Mouse (Mus musculus): Measurements from ENCODE around the gene Ppp1r12c. TPM values are rescaled to one million over a fixed set of nuclear protein-coding genes. Genes with fewer than 3 reads are reported as not detected.
A peak's percentile ranks its signal among the peaks of the same experiment; 100 is the strongest.

Gene Ppp1r12c
- polyA plus RNA-seq, 1 experiment from 2014 or later: 43.8 TPM

DNA sequence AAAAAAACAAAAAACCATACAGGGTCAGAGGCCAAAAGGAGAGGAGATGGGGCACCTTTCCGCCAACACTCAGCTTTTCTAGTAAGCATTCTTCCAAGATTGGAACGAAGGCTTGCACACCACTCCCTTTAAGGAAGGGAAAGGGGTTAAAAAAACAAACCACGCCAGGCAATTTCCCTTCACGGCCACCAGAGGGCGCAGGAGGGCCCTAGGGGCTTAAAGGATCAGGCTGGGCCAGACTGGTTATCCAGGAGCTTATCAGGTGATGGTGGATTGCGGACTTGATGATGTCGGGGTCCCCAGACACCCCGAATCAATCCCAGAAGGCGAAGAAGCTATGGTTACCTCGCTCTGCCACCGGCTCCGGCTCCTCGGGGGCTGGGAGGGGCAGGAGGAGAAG lies 11.8 kb upstream of the Ppp1r12c start:
- peak overlapping the region; percentile 63; the same call in 1 of the 2 replicates for H3K27ac ChIP-seq
- no peaks in the 10 kb centered on the region for H3K36me3 ChIP-seq
- no peak overlapping the region for H3K9ac ChIP-seq
- 29% methylated on average over 13 of the region's 13 CpGs for WGBS
- peak overlapping the region; percentile 25 for H3K4me3 ChIP-seq
- peak overlapping the region; percentile 31; the same call in 1 of the 2 replicates for H3K4me2 ChIP-seq (replicated peaks)
- H3K27me3 ChIP-seq: no peaks in the 10 kb centered on the region
- ATAC-seq (ENCODE audit: low FRiP score, low read depth): no peak
- H3K4me1 ChIP-seq: peaks cover 24% of the 10 kb centered on the region
- H3K9me3 ChIP-seq: no peaks in the 10 kb centered on the region

DNA sequence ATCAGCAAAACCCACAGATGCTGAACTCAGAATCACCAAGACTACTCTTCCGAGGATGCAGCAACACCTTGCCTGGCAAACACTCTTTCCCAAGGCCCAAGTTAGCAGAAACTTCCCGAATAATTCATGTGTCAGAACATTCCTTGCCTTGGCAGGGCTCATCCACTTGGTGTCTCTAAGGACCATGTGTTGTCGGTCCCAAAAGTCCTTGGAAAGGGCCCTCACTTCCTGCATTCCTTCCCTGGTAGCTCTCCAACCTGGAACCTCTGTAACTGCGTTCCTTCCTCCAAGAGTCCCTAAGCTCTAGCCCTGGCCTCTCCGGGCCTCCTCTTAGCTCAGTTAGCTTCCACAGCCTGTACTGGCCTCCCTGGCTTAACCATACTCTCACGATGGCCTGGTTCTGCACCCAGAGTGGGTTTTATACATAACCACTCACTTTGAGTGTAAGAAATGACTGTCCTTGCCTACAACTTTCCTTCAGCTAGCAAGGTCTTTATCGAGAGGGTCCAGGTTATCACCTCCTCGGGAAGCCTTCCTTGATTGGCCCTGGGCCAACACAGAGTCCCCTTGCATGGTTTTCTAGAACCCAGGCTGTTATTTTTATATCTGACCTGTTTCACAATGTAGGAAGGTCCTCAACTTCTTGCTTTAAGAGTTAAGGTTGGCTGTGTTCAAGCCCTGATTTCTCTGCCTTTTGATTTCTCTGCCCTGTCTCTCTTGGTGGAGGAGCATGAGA lies 10.2 kb upstream of the Ppp1r12c start:
- WGBS: 77% methylated on average over 8 of the region's 8 CpGs
- Histone ChIP-seq H3K4me3 (no peak overlapping the region), H3K27ac (no peak overlapping the region), H3K27me3 (no peaks in the 10 kb centered on the region), H3K4me1 (peaks cover 24% of the 10 kb centered on the region), H3K9ac (no peak overlapping the region), H3K9me3 (no peaks in the 10 kb centered on the region), H3K36me3 (no peaks in the 10 kb centered on the region), H3K4me2 (replicated peaks) (peak overlapping the region; percentile 16)
- no peak for ATAC-seq (ENCODE audit: low FRiP score, low read depth)

DNA sequence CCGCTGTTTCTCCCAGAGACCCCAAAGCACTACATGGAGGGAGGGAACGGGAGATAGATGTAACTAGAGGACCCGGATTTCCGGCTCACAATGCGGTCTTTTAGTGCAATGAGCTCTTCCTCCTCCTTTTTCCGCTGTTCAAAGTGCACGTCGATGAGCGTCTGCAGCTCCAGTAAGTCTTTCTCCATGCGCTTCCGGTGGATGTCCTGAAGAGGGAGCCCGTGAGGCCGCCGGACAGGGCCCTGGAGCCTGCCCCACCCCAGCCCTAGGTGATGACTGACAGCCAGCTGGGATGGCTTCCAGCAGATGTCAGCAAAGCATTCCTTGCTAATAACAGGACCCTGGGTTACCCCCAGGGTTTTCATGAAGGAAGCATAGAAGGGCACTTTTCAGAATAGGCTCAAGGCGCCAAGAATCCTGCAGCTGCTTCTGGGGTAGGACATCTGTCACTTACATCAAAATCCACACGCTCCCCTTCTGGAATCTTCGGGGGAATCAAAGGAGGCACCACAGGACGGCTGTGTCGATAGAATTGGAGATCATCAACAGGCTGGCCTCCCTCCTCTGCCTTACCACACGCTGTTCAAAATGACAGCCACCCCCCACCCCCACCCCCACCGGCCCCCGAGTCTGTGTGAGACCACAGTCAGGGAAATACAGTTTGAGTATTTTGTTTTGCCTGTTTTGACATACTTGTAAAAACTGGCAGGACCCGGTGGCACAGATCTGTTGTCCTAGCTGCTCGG lies 8.6 kb upstream of the Ppp1r12c start:
- peak overlapping the region; percentile 22; the same call in 1 of the 2 replicates for H3K27ac ChIP-seq
- H3K4me2 ChIP-seq (replicated peaks): peak overlapping the region; percentile 38
- H3K4me3 ChIP-seq: 0 out of 2 replicates have a peak overlapping the region, but pooled peaks have one; percentile 15

DNA sequence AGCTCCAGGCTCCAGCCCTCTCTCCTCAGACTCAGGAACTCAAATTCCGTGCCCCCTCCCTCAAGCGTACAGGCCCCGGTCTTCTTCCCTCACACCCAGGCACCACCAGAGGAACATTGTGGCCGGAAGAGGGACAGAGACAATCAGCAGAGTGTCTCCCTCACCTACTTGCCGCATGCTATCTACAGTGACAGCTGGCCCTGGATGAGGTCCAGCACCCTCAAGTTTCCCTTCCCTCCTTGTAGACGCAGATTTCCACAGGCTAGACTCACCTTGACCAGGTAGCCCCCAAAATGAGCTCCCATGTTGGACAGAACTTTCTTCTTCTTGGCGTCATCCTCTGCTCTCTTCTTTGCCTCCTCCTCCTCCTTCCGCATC lies 7.2 kb upstream of the Ppp1r12c start:
- Histone ChIP-seq H3K9me3 (no peaks in the 10 kb centered on the region), H3K27me3 (no peaks in the 10 kb centered on the region), H3K36me3 (no peaks in the 10 kb centered on the region), H3K9ac (no peak overlapping the region), H3K27ac (no peak overlapping the region), H3K4me3 (no peak overlapping the region), H3K4me2 (replicated peaks) (no peak overlapping the region), H3K4me1 (0 out of 2 replicates have a peak, but pooled peaks cover 7% of the 10 kb centered on the region)
- no peak for ATAC-seq (ENCODE audit: low FRiP score, low read depth)
- 90% methylated on average over 8 of the region's 8 CpGs for WGBS

More for the DNA sequence above, 8.6 kb upstream of the Ppp1r12c start:
- no peak overlapping the region for H3K9ac ChIP-seq
- WGBS: 13% methylated on average over 24 of the region's 24 CpGs
- ATAC-seq (ENCODE audit: low FRiP score, low read depth): peak; percentile 77
- no peaks in the 10 kb centered on the region for H3K9me3 ChIP-seq
- H3K36me3 ChIP-seq: no peaks in the 10 kb centered on the region
- peaks cover 17% of the 10 kb centered on the region; the same call in 1 of the 2 replicates for H3K4me1 ChIP-seq
- H3K27me3 ChIP-seq: no peaks in the 10 kb centered on the region

DNA sequence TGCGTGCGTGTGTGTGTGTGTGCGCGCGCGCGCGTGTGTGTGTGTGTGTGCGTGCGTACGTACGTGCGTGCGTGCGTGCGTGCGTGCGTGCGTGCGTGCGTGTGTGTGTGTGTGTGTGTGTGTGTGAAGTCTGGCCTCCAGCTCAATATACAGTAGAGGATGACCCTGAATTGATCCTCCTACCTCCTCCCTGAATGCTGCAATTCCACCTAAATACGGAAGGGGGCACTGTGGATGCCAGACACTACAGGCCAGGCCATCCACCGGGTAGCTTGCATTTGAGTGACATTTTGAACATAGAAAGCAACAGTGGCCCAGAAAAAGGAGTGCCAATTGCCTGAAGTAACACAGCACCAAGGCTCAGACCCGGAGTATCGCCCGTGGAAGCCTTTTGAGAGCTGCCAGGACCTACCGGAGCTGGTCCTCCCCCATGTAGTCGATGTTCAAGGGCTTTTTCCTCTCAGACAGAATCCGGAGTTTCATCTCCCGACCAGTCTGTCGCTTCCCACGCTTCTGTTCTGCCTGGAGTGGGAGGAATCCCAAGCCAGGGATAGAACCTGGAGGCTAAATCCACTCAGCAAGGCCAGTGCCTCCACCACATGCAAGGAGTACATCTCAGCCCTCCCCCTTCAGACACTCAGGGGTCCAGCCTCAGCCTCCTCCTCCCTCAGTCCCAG lies 6.7 kb upstream of the Ppp1r12c start:
- 75% methylated on average over 32 of the region's 32 CpGs for WGBS
- ATAC-seq (ENCODE audit: low FRiP score, low read depth): no peak
- Histone ChIP-seq H3K27ac (no peak overlapping the region), H3K27me3 (no peaks in the 10 kb centered on the region), H3K4me1 (0 out of 2 replicates have a peak, but pooled peaks cover 7% of the 10 kb centered on the region), H3K36me3 (no peaks in the 10 kb centered on the region), H3K9ac (no peak overlapping the region), H3K4me2 (replicated peaks) (no peak overlapping the region), H3K4me3 (no peak overlapping the region), H3K9me3 (no peaks in the 10 kb centered on the region)

DNA sequence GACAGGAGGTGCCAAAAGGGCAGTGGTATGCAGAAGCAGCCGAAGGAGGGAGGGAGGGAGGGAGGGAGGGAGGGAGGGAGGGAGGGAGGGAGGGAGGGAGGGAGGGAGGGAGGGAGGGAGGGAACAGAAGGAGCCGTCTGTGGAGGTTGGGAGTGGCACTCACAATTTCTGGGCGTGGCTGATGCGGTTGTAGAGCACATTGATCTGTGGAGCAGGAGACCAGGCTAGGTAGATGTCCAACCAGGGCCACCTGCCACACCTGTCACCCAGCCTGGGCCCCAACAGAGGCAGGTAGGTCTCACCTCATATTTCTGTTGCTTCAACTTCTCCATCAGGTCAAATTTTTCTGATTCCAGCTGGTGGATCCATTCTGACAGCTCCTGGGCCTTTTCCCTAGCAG lies 5.7 kb upstream of the Ppp1r12c start:
- 43% methylated on average over 3 of the region's 4 CpGs for WGBS
- ATAC-seq (ENCODE audit: low FRiP score, low read depth): no peak
- 0 out of 2 replicates have a peak, but pooled peaks cover 7% of the 10 kb centered on the region for H3K4me1 ChIP-seq
- no peaks in the 10 kb centered on the region for H3K36me3 ChIP-seq
- H3K9ac ChIP-seq: no peak overlapping the region
- H3K4me2 ChIP-seq (replicated peaks): no peak overlapping the region
- H3K27me3 ChIP-seq: no peaks in the 10 kb centered on the region
- no peak overlapping the region for H3K27ac ChIP-seq
- H3K4me3 ChIP-seq: no peak overlapping the region
- no peaks in the 10 kb centered on the region for H3K9me3 ChIP-seq

DNA sequence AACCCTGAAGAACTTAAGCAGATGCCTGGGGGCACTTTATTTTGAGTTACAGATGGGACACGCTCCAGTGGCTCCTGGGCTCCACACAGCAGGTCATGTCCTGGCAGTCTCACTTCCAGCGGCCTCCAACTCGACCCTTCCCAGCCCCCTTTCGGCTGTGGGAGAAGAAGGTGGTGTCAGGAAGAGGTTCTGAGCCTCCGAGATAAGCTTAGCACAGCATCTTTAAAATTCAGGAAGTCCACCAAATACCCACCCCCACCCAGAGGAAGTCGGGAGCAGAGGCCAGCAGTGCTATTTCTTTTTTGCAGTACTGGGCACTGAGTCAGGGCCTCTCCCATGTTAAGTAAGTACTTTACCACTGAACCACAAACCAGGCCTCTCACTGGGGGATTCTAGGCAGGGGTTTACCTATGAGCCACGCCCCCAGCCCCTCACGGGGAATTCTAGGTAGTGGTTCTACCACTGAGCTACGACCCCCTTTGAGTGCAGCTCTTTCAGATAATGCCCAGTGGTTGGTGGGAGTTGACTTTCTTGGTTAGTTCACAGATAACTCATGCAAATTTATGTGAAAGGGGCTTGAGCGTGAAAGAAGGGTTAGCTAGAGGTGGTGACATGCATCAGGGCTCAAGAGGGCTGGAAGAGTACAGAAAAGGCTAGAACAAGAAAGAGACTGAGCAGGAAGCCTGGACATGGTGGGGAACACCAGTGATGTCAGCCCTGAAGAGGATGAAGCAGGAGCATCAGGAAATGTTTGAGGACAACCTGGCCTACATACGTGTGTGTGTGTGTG lies 3.4 kb upstream of the Ppp1r12c start:
- no peak overlapping the region for H3K9ac ChIP-seq
- H3K4me2 ChIP-seq (replicated peaks): no peak overlapping the region
- no peaks in the 10 kb centered on the region for H3K36me3 ChIP-seq
- H3K9me3 ChIP-seq: no peaks in the 10 kb centered on the region
- no peak for ATAC-seq (ENCODE audit: low FRiP score, low read depth)
- 63% methylated on average over 11 of the region's 11 CpGs for WGBS
- no peak overlapping the region for H3K4me3 ChIP-seq
- H3K27ac ChIP-seq: no peak overlapping the region
- H3K27me3 ChIP-seq: no peaks in the 10 kb centered on the region
- peaks cover 16% of the 10 kb centered on the region for H3K4me1 ChIP-seq

DNA sequence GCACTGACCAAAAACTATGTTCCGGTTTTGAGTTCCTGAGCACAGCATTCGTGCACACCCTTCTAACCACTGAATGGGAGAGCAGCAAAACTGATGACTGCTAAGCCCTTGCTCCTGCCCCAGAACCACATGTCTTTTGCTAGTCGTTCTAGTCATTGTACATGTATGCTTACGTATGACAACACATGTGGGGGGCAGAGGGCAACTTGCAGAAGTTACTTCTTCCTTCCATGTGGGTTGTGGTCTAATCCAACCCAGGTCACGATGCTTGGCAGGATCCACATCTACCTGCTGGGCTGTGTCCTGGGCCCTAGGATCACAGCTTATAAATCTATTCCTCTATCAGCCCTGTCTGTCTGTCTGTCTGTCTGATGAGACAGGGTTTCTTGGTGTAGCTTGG lies 2.4 kb upstream of the Ppp1r12c start:
- no peak for ATAC-seq (ENCODE audit: low FRiP score, low read depth)
- no peaks in the 10 kb centered on the region for H3K9me3 ChIP-seq
- H3K9ac ChIP-seq: no peak overlapping the region
- no peak overlapping the region for H3K27ac ChIP-seq
- H3K27me3 ChIP-seq: no peaks in the 10 kb centered on the region
- H3K36me3 ChIP-seq: no peaks in the 10 kb centered on the region
- H3K4me2 ChIP-seq (replicated peaks): no peak overlapping the region
- H3K4me3 ChIP-seq: no peak overlapping the region
- peaks cover 21% of the 10 kb centered on the region for H3K4me1 ChIP-seq
- 82% methylated on average over 5 of the region's 5 CpGs for WGBS

DNA sequence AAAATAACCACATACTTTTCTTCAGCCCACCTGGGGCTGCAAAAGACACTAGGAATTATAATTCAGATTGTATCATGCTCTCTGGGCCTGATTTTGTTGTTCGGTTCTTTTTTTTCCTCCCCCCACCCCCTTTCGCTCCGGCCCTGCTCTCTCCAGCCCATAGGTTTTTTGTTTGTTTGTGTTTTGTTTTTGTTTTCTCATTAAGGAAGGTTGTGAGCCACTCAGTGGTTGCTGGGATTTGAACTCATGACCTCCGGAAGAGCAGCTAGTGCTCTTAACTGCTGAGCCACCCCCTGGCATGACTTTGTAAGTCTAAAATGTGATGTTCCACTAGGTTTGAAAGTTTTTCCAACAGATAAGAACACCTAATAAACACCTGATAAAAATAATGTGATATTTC lies 1.6 kb upstream of the Ppp1r12c start:
- Histone ChIP-seq H3K4me2 (replicated peaks) (no peak overlapping the region), H3K4me1 (peaks cover 28% of the 10 kb centered on the region), H3K9ac (no peak overlapping the region), H3K27ac (no peak overlapping the region), H3K36me3 (no peaks in the 10 kb centered on the region), H3K4me3 (no peak overlapping the region), H3K27me3 (no peaks in the 10 kb centered on the region), H3K9me3 (no peaks in the 10 kb centered on the region)
- no peak for ATAC-seq (ENCODE audit: low FRiP score, low read depth)
- 78% methylated on average over 4 of the region's 4 CpGs for WGBS

DNA sequence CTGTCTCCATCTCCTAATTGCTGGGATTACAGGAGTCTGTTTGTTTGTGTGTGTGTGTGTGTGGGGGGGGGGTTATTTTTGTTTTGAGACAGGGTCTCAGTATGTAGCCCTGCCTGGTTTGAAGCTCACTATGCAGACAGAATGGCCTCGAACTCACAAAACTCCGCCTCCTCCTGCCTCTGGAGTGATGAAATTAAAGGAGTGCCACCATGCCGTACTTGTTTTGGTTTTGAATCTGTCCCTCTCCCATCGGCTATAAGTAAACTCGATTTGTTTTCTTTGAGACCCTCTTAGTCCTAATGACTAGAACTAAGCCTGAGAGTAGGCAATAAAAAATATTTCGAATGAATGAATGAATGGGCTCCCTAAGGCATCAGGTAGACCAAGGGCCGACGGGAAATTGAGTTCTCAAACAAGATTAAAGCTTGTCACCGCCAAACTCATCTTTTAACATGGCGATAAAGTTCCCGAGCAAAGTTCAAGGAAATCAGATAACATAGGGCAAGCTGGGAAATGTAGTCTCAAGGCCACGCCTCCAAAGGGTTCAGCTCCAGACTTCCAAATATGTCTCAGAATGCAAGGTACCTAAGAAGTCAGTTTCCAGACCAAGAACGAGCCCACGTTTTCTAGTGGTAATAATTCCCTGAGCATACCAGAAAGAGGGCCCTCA lies 1.1 kb upstream of the Ppp1r12c start:
- Histone ChIP-seq H3K4me3 (peak overlapping the region; percentile 86), H3K9ac (no peak overlapping the region), H3K27ac (no peak overlapping the region), H3K27me3 (no peaks in the 10 kb centered on the region), H3K4me1 (peaks cover 34% of the 10 kb centered on the region), H3K4me2 (replicated peaks) (peak overlapping the region; percentile 91), H3K9me3 (no peaks in the 10 kb centered on the region), H3K36me3 (peaks cover 4% of the 10 kb centered on the region; the same call in 1 of the 2 replicates)
- 0 out of 2 replicates have a peak, but pooled peaks have one; percentile 7 for ATAC-seq (ENCODE audit: low FRiP score, low read depth)
- 10% methylated on average over 14 of the region's 14 CpGs for WGBS

DNA sequence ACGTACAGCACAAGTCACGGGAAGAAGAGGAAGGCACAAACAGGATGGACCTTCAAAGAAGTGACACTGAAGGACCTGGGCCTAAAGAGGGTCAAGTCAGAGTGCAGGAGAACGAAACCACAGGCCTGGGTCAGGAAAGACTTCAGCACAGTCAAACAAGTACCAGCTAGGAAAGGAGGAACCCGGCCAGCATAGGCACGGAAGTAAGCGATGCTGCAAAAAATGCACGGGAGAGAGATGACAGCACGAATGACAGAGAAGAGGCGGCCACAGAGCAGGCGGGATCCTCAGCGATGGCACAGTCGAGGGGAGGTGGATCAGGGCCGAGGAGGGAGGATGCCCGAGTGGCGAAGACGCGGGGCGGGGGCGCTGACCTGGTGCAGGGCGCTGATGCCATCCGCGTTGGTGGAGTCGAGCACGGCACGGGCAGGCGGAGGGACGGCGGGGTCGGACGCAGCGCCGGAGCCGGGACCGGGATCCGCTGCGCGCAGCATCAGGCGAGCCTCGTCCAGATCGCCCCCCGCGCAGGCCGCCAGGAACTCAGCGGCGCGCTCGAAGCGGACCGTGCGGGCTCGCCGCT lies 498 bp downstream of the Ppp1r12c start:
- peak; percentile 52 for ATAC-seq (ENCODE audit: low FRiP score, low read depth)
- Histone ChIP-seq H3K4me3 (peak overlapping the region; percentile 86), H3K9ac (peak overlapping the region; percentile 96), H3K36me3 (peaks cover 19% of the 10 kb centered on the region), H3K27ac (peak overlapping the region; percentile 88), H3K4me1 (peaks cover 37% of the 10 kb centered on the region), H3K4me2 (replicated peaks) (peak overlapping the region; percentile 91), H3K27me3 (no peaks in the 10 kb centered on the region), H3K9me3 (no peaks in the 10 kb centered on the region)
- 0% methylated on average over 42 of the region's 52 CpGs for WGBS
